Mouse (Mus musculus): ENCODE results near the gene Zfp830.

Gene Zfp830

DNA sequence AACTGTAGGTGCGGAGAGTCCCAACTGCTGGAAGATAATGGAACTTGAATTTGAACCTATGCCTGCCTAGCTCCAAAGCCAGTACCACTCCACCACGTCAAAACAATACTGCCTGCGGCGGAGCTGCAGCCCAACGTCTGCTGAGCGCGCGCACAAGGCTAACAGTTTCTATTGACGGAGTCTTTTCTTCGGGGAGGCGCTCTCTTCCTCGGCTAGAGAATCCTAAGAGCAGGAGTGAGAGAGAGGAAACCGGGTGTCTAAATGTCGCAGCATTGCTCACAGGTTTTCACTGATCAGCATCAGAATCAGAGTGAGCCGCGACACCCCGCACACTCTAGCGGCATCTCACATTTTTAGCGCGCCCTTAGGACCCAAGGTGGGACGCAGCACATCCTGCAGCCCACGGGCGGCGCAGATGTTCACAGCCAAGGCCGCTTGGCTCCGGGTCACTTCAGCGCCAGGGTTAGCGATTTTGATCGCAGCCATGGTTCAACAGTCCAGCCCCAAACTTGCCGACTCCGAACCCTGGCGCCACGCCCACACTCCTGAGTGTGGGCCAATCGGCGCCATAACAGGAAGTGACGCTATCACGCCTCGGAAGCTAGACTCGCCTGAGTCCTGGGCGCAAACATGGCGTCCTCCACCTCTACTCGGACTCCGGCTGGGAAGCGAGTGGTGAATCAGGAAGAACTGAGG is at the start of gene Zfp830, which contains the start of gene Cct6b:
TSS of gene Zfp830 (plus strand) at position 604 of the 696 bp plus-strand sequence.
TSS of gene Cct6b (minus strand) at position 580 of the 696 bp plus-strand sequence.
- peak; percentile 89 for DNase-seq (ENCODE audit: low spot score)

DNA sequence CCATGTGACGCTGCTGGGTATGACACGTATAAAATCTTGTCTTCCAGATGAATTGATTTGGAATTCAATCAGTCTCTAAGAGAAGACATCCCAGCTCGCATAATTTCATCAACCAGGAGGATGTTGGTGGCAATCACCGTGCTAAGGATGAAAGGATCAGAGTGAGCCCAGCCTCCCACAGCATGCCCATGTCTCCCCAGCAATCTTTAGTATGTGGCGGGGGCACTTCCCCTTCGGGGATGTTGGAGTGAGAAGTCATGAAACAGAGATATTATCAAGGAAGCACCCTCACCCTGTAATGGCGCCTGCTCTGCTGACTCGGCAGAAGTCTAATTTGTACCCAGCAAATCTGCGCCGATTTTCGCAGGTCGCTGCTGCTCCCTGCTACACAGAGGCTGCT is 44.9 kb upstream of the Zfp830 start:
- DNase-seq (ENCODE audit: low spot score), result no peak

DNA sequence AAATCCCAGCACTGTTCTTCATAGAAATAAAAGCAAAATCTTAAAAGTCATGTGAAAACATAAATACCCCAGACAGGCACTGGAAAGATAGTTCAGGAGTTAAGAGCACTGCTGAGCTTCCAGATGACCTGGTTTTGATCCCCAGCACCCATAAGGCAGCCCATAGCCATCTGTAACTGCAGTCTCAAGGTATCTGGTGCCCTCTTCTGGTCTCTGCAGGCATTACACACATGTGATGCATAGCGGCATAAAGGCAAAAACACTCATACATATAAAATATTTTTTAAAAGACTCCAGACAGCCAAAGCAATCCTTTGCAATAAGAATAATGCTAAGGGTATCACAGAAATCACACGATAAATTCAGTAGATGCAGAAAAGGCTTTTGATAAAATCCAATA is 37.3 kb upstream of the Zfp830 start:
- DNase-seq (ENCODE audit: low spot score), result no peak

GRCm38 (mm10) chr11:82734227-82734626 is 29.9 kb upstream of the Zfp830 start:
- no peak for DNase-seq (ENCODE audit: low spot score)

- no peak for DNase-seq (ENCODE audit: low spot score)
Measured at GRCm38 (mm10) chr11:82739006-82739405, 25.1 kb upstream of the Zfp830 start.

- DNase-seq (ENCODE audit: low spot score), result peak; percentile 19
Measured at GRCm38 (mm10) chr11:82746138-82746537, 18.0 kb upstream of the Zfp830 start.

GRCm38 (mm10) chr11:82746857-82747366 is 17.2 kb upstream of the Zfp830 start:
- DNase-seq (ENCODE audit: low spot score), result no peak

DNA sequence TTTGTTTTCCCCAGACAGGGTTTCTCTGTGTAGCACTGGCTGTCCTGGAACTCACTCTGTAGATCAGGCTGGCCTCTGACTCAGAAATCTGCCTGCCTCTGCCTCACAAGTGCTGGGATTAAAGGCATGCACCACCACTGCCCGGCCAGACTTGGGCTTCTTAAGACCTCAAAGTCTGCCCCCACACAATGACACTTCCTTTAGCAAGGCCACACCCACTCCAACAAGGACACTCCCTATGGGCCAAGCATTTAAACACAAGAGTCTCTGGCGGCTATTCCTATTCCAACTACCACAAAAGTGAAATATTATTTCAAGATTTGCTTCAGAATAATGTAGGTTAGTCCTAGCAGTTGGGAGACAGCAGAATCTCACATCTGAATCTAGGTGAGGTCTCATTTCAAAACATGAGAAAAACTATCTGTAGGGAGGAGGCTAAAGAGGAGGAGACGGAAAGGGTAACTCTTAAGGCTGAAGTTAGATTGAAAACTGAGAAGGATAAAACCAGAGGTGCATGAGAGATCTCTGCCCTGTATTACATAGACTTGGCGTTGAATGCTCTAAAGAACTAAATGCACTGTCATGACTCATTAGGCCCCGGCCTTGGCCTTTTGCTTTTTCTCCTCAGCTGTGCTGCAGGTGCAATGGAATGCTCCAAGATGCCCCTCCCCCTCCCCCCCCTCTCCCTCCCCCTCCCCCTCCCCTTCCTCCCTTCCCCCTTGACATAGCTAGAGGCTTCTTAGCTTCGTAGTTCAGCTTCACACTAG is 11.6 kb upstream of the Zfp830 start:
- no peak for DNase-seq (ENCODE audit: low spot score)

GRCm38 (mm10) chr11:82755919-82756318 is 8.2 kb upstream of the Zfp830 start:
- no peak for DNase-seq (ENCODE audit: low spot score)

DNA sequence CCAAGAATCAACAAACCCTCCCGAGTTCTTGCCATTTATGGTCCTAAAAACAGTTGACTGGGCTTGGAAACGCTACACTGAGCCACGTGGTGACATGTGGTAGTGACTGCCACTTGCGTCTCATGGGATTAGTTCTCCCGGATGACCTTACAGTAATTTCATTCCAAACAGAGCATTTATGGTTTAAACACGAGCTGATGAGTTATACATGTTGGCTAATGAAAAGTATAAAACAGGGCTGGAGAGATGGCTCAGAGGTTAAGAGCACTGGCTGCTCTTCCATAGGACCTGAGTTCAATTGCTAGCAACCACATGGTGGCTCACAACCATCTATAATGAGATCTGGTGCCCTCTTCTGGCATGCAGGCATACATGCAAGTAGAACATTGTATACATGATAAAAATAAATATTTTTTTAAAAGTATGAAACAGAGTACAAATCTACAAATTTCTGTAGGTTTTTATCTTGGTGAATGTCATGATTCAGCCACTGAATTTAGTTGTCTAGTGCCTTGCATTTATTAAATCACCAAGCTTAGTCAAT is 1.8 kb upstream of the Zfp830 start:
- no peak for DNase-seq (ENCODE audit: low spot score)

DNA sequence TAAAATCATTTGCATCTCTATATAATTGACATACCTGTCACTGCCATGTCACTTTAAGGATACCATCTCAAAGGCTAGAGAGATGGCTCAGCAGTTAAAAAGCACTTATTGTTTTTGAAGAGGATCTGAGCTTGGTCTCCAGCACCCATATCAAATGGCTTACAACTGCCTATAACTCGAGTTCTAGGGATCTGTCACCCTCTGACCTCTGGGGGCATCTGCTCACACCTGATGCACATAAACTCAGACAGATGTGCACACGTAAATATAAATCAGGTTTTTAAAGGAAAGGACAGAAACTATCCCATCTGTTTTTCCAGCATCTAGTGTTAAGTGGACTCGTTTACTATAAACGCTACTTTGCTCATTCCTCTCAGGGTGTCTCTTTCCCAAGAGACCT is 884 bp upstream of the Zfp830 start:
- DNase-seq (ENCODE audit: low spot score), result no peak

DNA sequence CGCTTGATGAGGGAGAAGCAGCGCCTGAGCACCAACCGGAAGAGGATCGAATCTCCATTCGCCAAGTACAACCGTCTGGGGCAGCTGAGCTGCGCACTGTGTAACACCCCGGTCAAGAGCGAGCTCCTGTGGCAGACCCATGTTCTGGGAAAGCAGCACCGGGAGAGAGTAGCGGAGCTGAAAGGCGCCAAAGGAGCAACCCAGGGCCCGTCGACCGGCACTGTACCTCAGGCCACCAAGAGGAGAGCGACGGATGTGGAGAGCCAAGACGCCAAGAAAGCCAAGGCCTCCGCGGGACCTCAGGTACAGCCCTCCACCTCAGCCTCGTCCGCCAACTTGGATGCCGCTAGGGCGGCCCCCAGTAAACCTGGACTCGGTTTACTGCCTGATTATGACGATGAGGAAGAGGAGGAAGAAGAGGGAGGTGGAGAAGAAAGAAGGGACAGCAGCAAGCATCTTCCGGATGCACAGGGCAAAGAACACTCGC is 336 bp downstream of the Zfp830 start:
- no peak for DNase-seq (ENCODE audit: low spot score)

GRCm38 (mm10) chr11:82780134-82780533 is 16.0 kb downstream of the Zfp830 start:
- DNase-seq (ENCODE audit: low spot score), result no peak

DNA sequence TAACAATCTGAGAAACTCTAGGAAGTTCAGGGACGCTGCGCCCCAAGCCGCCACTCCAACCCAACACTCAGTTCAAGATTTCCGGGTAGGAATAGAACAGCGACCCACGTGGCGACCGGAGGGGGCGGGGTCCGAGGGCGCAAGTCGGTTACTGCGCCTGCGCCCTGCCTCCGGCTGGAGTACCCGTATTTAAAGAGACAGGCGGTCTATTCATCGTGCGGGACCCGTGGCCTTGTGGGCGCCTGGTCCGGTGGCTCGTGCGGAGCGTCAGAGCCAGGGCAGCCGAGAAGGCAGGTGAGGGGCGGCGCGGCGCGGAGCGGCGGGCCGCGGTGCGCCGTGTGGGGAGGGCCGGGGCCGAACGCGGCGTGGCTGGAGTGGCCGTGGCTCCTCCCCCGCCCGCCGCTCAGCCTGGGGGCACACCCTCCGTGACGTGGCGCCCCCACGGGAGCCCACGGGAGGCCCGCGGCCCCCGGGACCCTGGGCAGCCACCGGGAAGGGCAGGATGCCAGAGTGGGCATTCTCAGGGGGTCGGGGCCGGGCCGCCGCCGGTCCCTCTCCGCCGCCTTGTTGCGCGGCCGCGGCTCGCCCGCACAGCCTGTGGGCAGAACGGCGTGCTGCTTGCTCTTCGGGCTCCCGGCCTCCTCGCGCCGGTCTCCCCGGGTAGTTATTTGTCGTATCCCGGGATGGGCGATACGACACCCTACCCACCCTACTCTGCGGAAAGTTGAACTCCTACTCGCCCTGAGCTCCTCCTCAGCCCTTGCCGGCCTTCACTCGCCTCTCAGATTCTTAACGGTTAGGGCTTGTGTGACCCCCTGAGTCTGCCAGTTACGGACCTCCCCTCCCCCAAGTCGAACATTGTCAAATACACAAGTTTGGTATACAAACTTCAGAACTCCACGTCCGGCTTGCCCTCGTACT is 17.1 kb downstream of the Zfp830 start, which contains the start of gene Lig3:
TSS of gene Lig3 (plus strand) at position 126 of the 921 bp plus-strand sequence.
- DNase-seq (ENCODE audit: low spot score), result peak; percentile 89

DNA sequence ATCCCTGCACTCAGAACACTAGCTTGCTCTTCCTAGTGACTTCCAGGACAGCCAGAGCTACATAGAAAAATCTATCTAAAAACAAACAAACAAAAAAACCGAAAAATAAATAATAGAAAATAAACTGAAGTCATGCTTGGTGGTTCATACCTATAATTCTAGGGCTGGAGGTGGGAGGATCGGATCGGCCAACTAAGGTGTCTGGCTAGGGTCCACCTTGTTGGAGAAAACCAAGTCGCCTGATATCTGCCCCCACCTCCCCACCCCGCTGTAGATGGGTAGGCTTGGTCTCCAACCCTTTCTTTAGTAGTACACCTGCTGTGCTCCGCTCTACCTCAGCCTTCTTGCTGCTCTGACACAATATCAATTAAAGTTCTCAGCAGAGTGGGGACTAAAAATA is 18.1 kb downstream of the Zfp830 start:
- no peak for DNase-seq (ENCODE audit: low spot score)

DNA sequence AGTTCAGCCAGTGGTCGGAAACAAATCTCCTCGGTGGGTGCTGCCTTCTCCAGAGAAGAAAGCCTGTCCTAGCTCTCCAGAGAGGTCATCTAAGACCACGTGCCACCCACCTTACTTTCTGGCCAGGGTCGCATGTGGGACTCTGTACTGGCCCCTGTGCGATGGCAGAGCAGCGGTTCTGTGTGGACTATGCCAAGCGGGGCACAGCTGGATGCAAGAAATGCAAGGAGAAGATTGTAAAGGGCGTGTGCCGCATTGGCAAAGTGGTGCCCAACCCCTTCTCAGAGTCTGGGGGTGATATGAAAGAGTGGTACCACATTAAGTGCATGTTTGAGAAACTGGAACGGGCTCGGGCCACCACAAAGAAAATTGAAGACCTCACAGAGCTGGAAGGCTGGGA is 19.3 kb downstream of the Zfp830 start:
- DNase-seq (ENCODE audit: low spot score), result no peak

GRCm38 (mm10) chr11:82806656-82807055 is 42.5 kb downstream of the Zfp830 start:
- DNase-seq (ENCODE audit: low spot score), result no peak

- DNase-seq (ENCODE audit: low spot score), result no peak
Measured at GRCm38 (mm10) chr11:82807370-82807769, 43.2 kb downstream of the Zfp830 start.

- DNase-seq (ENCODE audit: low spot score), result no peak
Measured at GRCm38 (mm10) chr11:82808485-82808884, 44.3 kb downstream of the Zfp830 start.
